ENCODE assay signal across 10 mouse cellular contexts in the genomic region with DNA sequence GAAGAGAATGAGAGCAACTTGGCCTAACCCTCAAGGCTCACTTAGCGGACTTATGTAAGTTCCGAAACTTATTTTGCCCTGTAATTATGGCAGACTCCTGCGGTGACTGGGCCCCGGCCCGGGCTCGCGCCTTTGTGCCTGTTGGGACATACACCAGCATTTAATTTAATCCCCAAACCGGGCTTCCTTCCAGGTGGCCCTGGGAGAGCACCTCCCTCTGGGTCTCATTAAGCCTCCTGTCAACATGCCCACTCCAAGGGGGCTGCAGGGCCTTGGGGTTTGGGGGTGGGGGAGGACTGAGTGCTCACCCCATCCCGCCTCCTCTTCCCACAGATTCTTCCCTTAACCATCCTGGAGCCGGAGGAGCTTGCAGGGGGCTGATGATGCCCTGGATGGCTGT. TPM values are rescaled to one million over a fixed set of nuclear protein-coding genes. Genes with fewer than 3 reads are reported as not detected.
DNase-seq lines count a peak whose midpoint lies in the region; ATAC-seq and TF ChIP-seq lines count a peak whose summit lies in the region.
"Had no signal": no experiment of that assay in that cellular context is flagged by ENCODE, and none has a peak within 500 bp of the region (broad histone marks: within the 10 kb centered on the region; RNA-seq: fewer than 3 reads in every experiment).

No protein-coding gene starts in this region.

- WGBS in hindbrain, postnatal 0 days, result 45% methylated on average over 10 of the region's 10 CpGs
- 68% methylated on average over 10 of the region's 10 CpGs for WGBS in hindbrain, embryonic 12.5 days
- 18% methylated on average over 10 of the region's 10 CpGs for WGBS in embryonic facial prominence, embryonic 13.5 days
- 66% methylated on average over 10 of the region's 10 CpGs for WGBS in liver, embryonic 12.5 days (ENCODE audit: insufficient replicate concordance)

- no peaks in the 10 kb centered on the region for H3K36me3 ChIP-seq in hindbrain, postnatal 0 days (ENCODE audit: insufficient read depth, low read length)
- no peaks in the 10 kb centered on the region for H3K36me3 ChIP-seq in hindbrain, embryonic 12.5 days
- H3K36me3 ChIP-seq in embryonic facial prominence, embryonic 13.5 days, result no peaks in the 10 kb centered on the region
- no peaks in the 10 kb centered on the region for H3K36me3 ChIP-seq in liver, embryonic 12.5 days
- H3K36me3 ChIP-seq: liver, embryonic 13.5 days had no signal

- no peak for TF ChIP-seq CTCF in hindbrain, postnatal 0 days (IDR thresholded peaks at IDR 0.05; ENCODE audit: low read depth)

- H3K9ac ChIP-seq in hindbrain, postnatal 0 days (replicated peaks; ENCODE audit: low read length), result no peak overlapping the region
- no peak overlapping the region for H3K9ac ChIP-seq in hindbrain, embryonic 12.5 days
- H3K9ac ChIP-seq in embryonic facial prominence, embryonic 13.5 days, result no peak overlapping the region
- H3K9ac ChIP-seq in liver, embryonic 12.5 days, result no peak overlapping the region
- H3K9ac ChIP-seq: liver, embryonic 13.5 days had no signal

- ATAC-seq in hindbrain, postnatal 0 days, result no peak
- no peak for ATAC-seq in hindbrain, embryonic 12.5 days (ENCODE audit: low FRiP score)
- peak; percentile 68 for ATAC-seq in embryonic facial prominence, embryonic 13.5 days (ENCODE audit: insufficient number of reproducible peaks, insufficient read depth, low FRiP score, low TSS enrichment, low read depth)
- no peak for ATAC-seq in liver, embryonic 12.5 days

- DNase-seq in hindbrain, postnatal 0 days (ENCODE audit: low spot score), result peak; percentile 20
- DNase-seq in adipocyte (ENCODE audit: low spot score), result peak; percentile 34
- DNase-seq in layer of hippocampus, postnatal 36 days, result peak; percentile 25 to 26
- no peak for DNase-seq in spleen, postnatal 10 days (ENCODE audit: low spot score in 2 of 2)
- DNase-seq: adrenal gland, postnatal 10 days; liver, embryonic 13.5 days had no signal

- H3K27ac ChIP-seq in hindbrain, postnatal 0 days, result no peak overlapping the region
- no peak overlapping the region for H3K27ac ChIP-seq in hindbrain, embryonic 12.5 days
- H3K27ac ChIP-seq in embryonic facial prominence, embryonic 13.5 days, result peak overlapping the region; percentile 75
- H3K27ac ChIP-seq in liver, embryonic 12.5 days, result no peak overlapping the region
- H3K27ac ChIP-seq: kidney, postnatal 0 days; liver, embryonic 13.5 days had no signal

- no peaks in the 10 kb centered on the region for H3K9me3 ChIP-seq in hindbrain, postnatal 0 days (ENCODE audit: low read length)
- H3K9me3 ChIP-seq in hindbrain, embryonic 12.5 days (replicated peaks), result no peaks in the 10 kb centered on the region
- H3K9me3 ChIP-seq in embryonic facial prominence, embryonic 13.5 days, result no peaks in the 10 kb centered on the region
- no peaks in the 10 kb centered on the region for H3K9me3 ChIP-seq in liver, embryonic 12.5 days (replicated peaks)
- H3K9me3 ChIP-seq: liver, embryonic 13.5 days had no signal

- 0 out of 2 replicates have a peak, but pooled peaks cover 3% of the 10 kb centered on the region for H3K4me1 ChIP-seq in hindbrain, postnatal 0 days (ENCODE audit: insufficient read depth, low read length)
- H3K4me1 ChIP-seq in hindbrain, embryonic 12.5 days, result 0 out of 2 replicates have a peak, but pooled peaks cover 2% of the 10 kb centered on the region
- H3K4me1 ChIP-seq in embryonic facial prominence, embryonic 13.5 days, result peaks cover 53% of the 10 kb centered on the region
- H3K4me1 ChIP-seq in liver, embryonic 12.5 days, result no peaks in the 10 kb centered on the region
- H3K4me1 ChIP-seq: liver, embryonic 13.5 days had no signal

- no peaks in the 10 kb centered on the region for H3K27me3 ChIP-seq in hindbrain, postnatal 0 days (ENCODE audit: insufficient read depth, low read length)
- no peaks in the 10 kb centered on the region for H3K27me3 ChIP-seq in hindbrain, embryonic 12.5 days
- H3K27me3 ChIP-seq in embryonic facial prominence, embryonic 13.5 days, result no peaks in the 10 kb centered on the region
- peaks cover 4% of the 10 kb centered on the region; the same call in 1 of the 2 replicates for H3K27me3 ChIP-seq in liver, embryonic 12.5 days (replicated peaks)
- H3K27me3 ChIP-seq: liver, embryonic 13.5 days had no signal

- H3K4me2 ChIP-seq in hindbrain, postnatal 0 days (ENCODE audit: low read depth, low read length), result no peak overlapping the region
- no peak overlapping the region for H3K4me2 ChIP-seq in hindbrain, embryonic 12.5 days (replicated peaks)
- peak overlapping the region; percentile 18; the same call in 1 of the 2 replicates for H3K4me2 ChIP-seq in embryonic facial prominence, embryonic 13.5 days
- no peak overlapping the region for H3K4me2 ChIP-seq in liver, embryonic 12.5 days
- H3K4me2 ChIP-seq: liver, embryonic 13.5 days had no signal

- H3K4me3 ChIP-seq in hindbrain, postnatal 0 days (ENCODE audit: low read length), result no peak overlapping the region
- H3K4me3 ChIP-seq in hindbrain, embryonic 12.5 days, result no peak overlapping the region
- H3K4me3 ChIP-seq in embryonic facial prominence, embryonic 13.5 days, result no peak overlapping the region
- H3K4me3 ChIP-seq in liver, embryonic 12.5 days, result no peak overlapping the region
- H3K4me3 ChIP-seq: liver, embryonic 13.5 days had no signal

RNA-seq across cellular contexts. Expression of gene Slc6a6, which starts 37.8 kb away (rescaled TPM):
- total RNA-seq in hindbrain, postnatal 0 days (2014; rRNA removed), result 78.2 and 85.6 TPM in 2 replicates
- polyA plus RNA-seq in hindbrain, postnatal 0 days (2015; fragmentation: Nextera tagmentation; extraction: Ambion mirVana), result 116 and 119 TPM in 2 replicates
- 70.2 and 78.0 TPM in 2 replicates for polyA plus RNA-seq in hindbrain, embryonic 12.5 days (2016; fragmentation: Nextera tagmentation; extraction: Ambion mirVana)
- 71.4 and 72.2 TPM in 2 replicates for polyA plus RNA-seq in embryonic facial prominence, embryonic 13.5 days (2015; fragmentation: Nextera tagmentation; extraction: Ambion mirVana)
- total RNA-seq in layer of hippocampus, postnatal 36 days (2021), result 100 to 1,000 TPM; 116 to 118 TPM
- polyA plus RNA-seq in liver, embryonic 12.5 days (2016; fragmentation: Nextera tagmentation; extraction: Ambion mirVana), result 22.1 and 24.9 TPM in 2 replicates

Comparison
In these comparisons a context has a peak if more than half of its experiments do, and no peak if none do; other contexts are left out.
1. DNase-seq: peak in hindbrain, postnatal 0 days (single experiment), adipocyte (single experiment) and layer of hippocampus, postnatal 36 days (2 of 2); none in spleen, postnatal 10 days (0 of 2).